Mouse (Mus musculus): Measurements from ENCODE around the gene Hist2h3c1.
"Not testable (repeated sequence)": the region's sequence is repeated elsewhere in the genome, so short reads cannot be mapped to it uniquely, and the experiment has no call there.

Hist2h3c1 gene

DNA sequence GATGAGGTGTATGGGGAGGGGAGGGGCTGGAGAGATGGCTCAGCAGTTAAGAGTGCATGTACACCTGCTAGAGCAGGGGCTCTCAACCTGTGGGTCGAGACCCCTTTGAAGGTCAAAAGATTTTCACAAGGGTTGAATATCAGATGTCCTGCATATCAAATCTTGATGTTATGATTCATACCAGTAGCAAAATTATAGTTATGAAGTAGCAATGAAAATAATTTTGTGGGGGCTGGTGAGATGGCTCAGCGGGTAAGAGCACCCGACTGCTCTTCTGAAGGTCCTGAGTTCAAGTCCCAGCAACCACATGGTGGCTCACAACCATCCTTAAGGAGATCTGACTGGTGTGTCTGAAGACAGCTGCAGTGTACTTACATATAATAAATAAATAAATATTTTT lies 44.2 kb downstream of the Hist2h3c1 start:
- DNase-seq = not testable (repeated sequence)

DNA sequence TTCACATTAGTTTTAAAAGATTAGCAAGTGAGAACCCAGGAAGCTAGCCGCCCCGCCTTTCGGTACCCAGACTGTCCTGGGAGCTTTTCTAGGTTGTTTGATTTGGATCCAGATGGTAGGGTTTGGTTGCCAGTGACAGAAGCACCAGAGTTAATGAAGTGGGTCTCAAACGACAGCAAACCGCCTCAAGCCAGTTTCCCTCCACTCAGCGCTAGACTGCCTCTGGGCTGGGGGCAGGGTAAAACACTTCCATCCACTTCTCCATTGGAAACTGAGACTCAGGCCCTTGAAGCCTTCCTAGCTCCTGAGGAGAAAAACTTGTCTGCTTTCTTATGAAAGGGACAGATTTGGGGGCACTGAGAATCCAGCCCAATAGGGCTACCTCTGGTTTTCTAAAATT lies 46.2 kb downstream of the Hist2h3c1 start:
- no peak for DNase-seq

GRCm38 (mm10) chr3:96293368-96293767 lies 46.9 kb downstream of the Hist2h3c1 start:
- no peak for DNase-seq

DNA sequence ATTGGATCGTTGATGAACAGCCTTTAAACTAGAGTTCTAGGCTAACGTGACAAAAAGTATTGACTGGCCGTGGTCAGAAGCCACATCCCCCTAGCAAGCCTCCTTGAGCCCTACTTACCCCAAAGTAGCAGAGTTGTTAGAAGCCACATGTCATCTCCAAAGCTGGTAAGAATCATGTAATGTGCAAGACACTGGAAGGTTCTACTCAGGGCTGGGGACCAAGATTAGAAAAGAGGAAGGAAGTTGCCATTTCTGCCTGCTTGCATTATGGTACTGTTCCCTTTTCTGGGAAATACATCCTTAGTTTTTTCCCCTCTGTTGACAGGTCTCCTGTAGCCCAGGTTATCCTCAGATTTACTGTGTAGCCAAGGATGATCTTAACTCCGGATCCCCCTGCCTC lies 47.3 kb downstream of the Hist2h3c1 start, which contains the start of gene Fcgr1:
Gene Fcgr1 (minus strand): TSS at position 183 of the 400 bp plus-strand sequence.
- no peak for DNase-seq

All from B cell, adult 2 months (primary cell).